Mouse (Mus musculus): ENCODE results near the gene Fam228b. TPM values are rescaled to one million over a fixed set of nuclear protein-coding genes. Genes with fewer than 3 reads are reported as not detected.

The Fam228b gene
- 3.9 and 6.9 TPM in 2 replicates for polyA plus RNA-seq (2012; rRNA removed)

DNA sequence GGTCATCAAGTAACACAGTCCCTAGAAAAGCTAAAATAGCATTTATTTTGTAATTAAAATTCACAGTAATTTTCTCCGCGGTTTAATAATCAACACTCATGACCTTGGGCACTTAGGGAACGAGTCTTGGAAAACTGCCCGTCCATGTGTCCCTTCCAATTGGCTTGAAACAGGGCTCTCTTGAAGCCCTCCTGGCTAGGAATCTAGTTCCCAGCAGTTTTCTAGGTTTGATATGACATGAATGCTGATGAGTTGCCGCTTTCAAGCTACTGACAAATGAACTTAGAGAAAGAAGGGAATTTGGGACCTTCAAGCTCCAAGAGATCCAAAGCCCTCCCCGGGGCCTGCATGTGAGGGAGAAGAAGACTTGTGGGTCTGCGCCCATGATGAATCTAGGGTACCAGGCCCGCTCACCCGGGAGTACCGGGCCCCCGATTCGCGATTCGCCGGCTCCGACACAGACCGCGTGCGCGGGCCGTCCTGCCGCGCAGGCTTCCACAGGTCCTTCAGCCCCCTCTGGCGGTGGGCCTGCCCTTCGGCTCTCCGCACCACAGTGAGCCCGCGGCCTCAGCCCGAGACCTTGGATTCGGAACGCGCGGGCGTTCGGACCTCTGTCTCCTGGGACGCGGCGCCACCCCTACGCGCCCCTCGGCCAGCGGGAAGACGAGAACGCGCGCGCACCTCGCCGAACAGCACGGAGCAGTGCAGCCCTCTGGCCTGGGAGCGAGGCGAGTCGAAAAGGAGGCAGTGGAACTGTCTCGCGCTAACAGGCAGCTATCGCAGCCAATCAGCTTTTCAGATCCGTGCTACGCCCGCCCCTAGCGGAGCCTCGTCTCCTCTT is at the start of gene Fam228b, which contains the start of gene Pfn4:
Gene Fam228b, minus strand, starts transcription at position 776 of the 841 bp plus-strand sequence.
Gene Pfn4, plus strand, starts transcription at position 531 of the 841 bp plus-strand sequence.

DNA sequence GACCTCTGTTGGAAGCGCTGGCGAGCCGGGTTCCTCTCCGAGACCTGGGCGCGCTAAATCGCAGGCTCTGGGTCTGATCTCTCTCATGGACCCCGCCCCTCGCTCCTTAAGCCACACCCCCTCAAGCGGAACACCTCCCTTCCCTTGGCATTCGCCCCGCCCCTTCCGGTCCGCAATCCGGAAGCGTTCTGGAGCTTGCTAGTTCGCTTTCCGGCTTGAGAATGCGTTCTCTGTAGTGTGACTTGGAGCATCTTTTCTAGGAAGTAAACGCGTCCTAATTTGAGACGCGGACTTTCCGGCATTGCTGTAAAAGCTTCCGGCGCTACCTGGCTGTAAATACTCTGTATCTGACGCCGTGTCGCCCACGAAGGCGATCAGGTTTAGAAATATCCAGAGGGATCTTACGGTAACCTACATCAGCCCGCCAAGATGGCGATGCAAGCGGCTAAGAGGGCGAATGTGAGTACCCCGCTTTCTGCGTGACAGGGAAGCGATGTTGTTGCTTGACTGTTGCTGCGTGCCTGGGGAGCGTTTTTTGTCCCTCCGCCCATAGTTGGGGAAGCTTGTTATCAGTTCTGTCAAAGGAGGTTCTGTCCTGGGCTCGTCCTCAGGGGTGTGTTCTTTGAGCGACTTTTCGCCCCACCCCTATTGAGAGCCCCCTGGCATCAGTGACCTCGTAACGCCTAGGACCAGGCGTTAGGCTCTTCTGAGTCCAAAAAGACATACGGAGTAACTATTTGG is 48.5 kb upstream of the Fam228b start, which contains the start of gene Sf3b6:
Gene Sf3b6, plus strand, starts transcription at position 184 of the 741 bp plus-strand sequence.

DNA sequence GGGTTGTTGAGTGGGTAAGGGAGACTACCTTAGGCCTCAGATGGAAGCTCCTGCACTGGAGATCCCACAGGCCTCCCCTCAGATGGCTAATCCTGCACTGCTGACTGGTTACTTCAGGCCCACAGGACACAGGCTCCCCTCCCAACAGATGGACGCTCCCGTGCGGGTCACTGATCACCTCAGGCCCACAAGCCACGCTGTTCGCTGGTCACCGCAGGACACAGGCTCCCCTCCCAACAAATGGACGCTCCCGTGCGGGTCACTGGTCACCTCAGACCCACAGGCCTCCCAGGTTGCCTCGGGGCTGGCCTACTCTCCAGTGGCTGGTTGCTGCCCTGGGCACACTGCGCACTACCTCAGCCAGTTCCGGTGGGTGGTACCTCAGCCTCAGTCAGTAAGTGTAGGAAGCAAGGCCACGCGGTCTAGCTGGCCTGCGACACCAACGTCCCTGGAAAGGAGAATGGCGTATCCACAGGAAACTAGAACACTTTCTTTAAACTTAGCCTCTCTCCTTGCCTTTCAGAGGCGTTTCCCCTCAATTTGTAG is 31.0 kb downstream of the Fam228b start, which contains the start of gene Fam228a:
Gene Fam228a, minus strand, starts transcription at position 400 of the 546 bp plus-strand sequence.

Other genes with a start within 250 kb of the Fam228b start
- 17.8 and 21.7 TPM in 2 replicates for gene Itsn2, start 176.6 kb downstream of the Fam228b start, polyA plus RNA-seq (2012; rRNA removed)
- not detected in 2 replicates for gene Gm3625, start 176.3 kb downstream of the Fam228b start, polyA plus RNA-seq (2012; rRNA removed)
- 2.1 and 2.2 TPM in 2 replicates for gene Fam228a, start 30.8 kb downstream of the Fam228b start, polyA plus RNA-seq (2012; rRNA removed)
- 6.2 and 6.4 TPM in 2 replicates for gene Pfn4, start 245 bp downstream of the Fam228b start, polyA plus RNA-seq (2012; rRNA removed)
- gene Sf3b6, start 48.3 kb upstream of the Fam228b start, polyA plus RNA-seq (2012; rRNA removed), result 209 and 279 TPM in 2 replicates
- gene Fkbp1b, start 72.3 kb upstream of the Fam228b start, polyA plus RNA-seq (2012; rRNA removed), result 30.9 and 47.0 TPM in 2 replicates
- gene Wdcp, start 74.0 kb upstream of the Fam228b start, polyA plus RNA-seq (2012; rRNA removed), result 12.9 and 14.4 TPM in 2 replicates
- 3.4 and 4.2 TPM in 2 replicates for gene Mfsd2b, start 105.1 kb upstream of the Fam228b start, polyA plus RNA-seq (2012; rRNA removed)
- gene Ubxn2a, start 138.4 kb upstream of the Fam228b start, polyA plus RNA-seq (2012; rRNA removed), result 9.6 and 10.7 TPM in 2 replicates
- 26.7 and 27.9 TPM in 2 replicates for gene Atad2b, start 148.1 kb upstream of the Fam228b start, polyA plus RNA-seq (2012; rRNA removed)

Measured in central nervous system, embryonic 14 days (tissue).